Mouse (Mus musculus) stomach, postnatal 0 days (tissue): Measurements from ENCODE around the gene Olfr1425. TPM values are rescaled to one million over a fixed set of nuclear protein-coding genes. Genes with fewer than 3 reads are reported as not detected.
"Not testable (repeated sequence)": the region's sequence is repeated elsewhere in the genome, so short reads cannot be mapped to it uniquely, and the experiment has no call there.

Experiments used
- ATAC-seq: fragments of 200-750 bp; cut with Nextera tagmentation; 2 replicates; pipeline ENCODE4 v1.8.0; 2017; ENCODE audit not compliant: low FRiP score, low TSS enrichment
- DNase-seq: peaks from one replicate; pipeline ENCODE4 v3.0.0-alpha.2; 2016; ENCODE audit warnings: low spot score
- H3K27ac ChIP-seq: fragments of 300-500 bp; sonication (generic); replicated peaks from 2 replicates; pipeline ENCODE4 v1.5.1; 2014; ENCODE audit warnings: mild to moderate bottlenecking, control low read depth
- H3K27me3 ChIP-seq: fragments of 300-500 bp; sonication (generic); 2 replicates; pipeline ENCODE4 v1.6.1; 2014; ENCODE audit warnings: low read length; ENCODE audit not compliant: control insufficient read depth, insufficient read depth
- H3K36me3 ChIP-seq: fragments of 300-500 bp; sonication (generic); 2 replicates; pipeline ENCODE4 v1.6.1; 2014; ENCODE audit warnings: low read length, mixed read lengths; ENCODE audit not compliant: control insufficient read depth, insufficient read depth
- H3K4me1 ChIP-seq: fragments of 300-500 bp; sonication (generic); replicated peaks from 2 replicates; pipeline ENCODE4 v1.6.1; 2014; ENCODE audit warnings: antibody characterized with exemption; ENCODE audit not compliant: control insufficient read depth, insufficient read depth
- H3K4me2 ChIP-seq: fragments of 300-500 bp; sonication (generic); replicated peaks from 2 replicates; pipeline ENCODE4 v1.6.1; 2014; ENCODE audit warnings: low read depth, mild to moderate bottlenecking, control low read depth, moderate library complexity
- H3K4me3 ChIP-seq: fragments of 300-500 bp; sonication (generic); 2 replicates; pipeline ENCODE4 v1.5.1; 2014; ENCODE audit warnings: low read depth, low read length, control low read depth
- H3K9ac ChIP-seq: fragments of 300-500 bp; sonication (generic); 2 replicates; pipeline ENCODE4 v1.6.1; 2014; ENCODE audit warnings: mild to moderate bottlenecking, low read length, control low read depth, mixed read lengths
- H3K9me3 ChIP-seq: fragments of 300-500 bp; sonication (generic); 2 replicates; pipeline ENCODE4 v1.6.1; 2016; ENCODE audit warnings: low read length; ENCODE audit not compliant: control insufficient read depth
- CTCF ChIP-seq: IDR thresholded peaks from 2 replicates; pipeline ENCODE4 v1.5.1; 2016; ENCODE audit warnings: antibody characterized with exemption, low read depth, mild to moderate bottlenecking, moderate library complexity
- EP300 ChIP-seq: optimal IDR thresholded peaks from 2 replicates; pipeline ENCODE3; 2016; ENCODE audit warnings: antibody characterized with exemption
- WGBS: fragments of 180-500 bp; shearing (Covaris S2); extraction: QIAGEN DNeasy Blood & Tissue Kit; methylation state at CpG from one replicate; pipeline ENCODE4 v1.1.7; 2014; 5-methylcytosine and 5-hydroxymethylcytosine counted together
- polyA plus RNA-seq: library from polyadenylated mRNA; unstranded; fragments of >200 nt; fragmentation: Nextera tagmentation; extraction: Ambion mirVana; gene quantifications from 2 replicates; pipeline ENCODE4 v1.2.1, GENCODE M21; 2015

Gene Olfr1425
- not detected in 2 replicates for polyA plus RNA-seq

DNA sequence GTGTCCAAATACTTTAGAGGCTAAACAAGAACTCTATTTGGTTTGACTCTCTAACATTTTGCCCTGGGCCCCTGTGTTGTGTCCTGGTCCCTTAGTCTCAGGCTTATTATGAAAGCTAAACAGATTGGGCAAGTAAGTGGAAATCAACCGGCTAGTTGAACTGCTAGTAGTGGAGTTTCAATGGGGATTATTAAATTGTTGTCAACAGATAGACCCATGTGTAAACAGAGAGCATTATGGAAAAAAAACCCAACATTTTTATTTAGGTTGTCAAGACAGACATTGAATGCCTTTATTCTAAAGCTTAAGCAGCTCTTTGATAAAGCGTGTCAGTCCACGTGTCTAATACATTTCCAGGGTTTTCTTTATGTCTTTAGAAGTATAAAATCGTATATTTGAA is at the start of gene Olfr1425:
Gene Olfr1425 (minus strand): TSS at position 101 of the 400 bp plus-strand sequence.
- not testable (repeated sequence) for H3K4me3 ChIP-seq, H3K27ac ChIP-seq, H3K9me3 ChIP-seq, H3K36me3 ChIP-seq, H3K27me3 ChIP-seq, H3K4me2 ChIP-seq, DNase-seq, ATAC-seq, H3K4me1 ChIP-seq, H3K9ac ChIP-seq
- 75% methylated on average over 4 of the region's 4 CpGs for WGBS

DNA sequence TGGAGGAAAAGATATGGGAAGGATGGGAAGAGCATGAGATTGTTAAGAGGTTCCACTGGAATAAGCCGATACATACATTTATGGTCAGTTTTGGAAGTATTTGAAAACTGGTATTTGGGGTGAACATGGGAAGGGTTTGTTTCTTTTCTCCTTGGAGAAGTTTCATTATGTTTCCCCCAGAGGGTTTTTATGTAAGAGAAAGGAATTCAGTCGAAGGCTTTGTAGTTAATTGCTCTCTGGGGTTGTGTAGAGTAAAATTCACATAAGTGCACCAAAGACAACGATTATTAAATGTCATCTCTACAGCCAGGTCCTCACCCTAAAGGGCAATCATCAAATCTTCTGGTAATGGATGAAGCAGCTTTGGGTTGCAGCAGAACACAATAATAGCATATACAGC is 45.6 kb upstream of the Olfr1425 start, which contains the start of gene Olfr76:
Gene Olfr76 (minus strand): TSS at position 101 of the 400 bp plus-strand sequence.
- Histone ChIP-seq H3K4me2 (no peak within 1 kb of the TSS), H3K36me3 (no peaks in the 10 kb centered on the region), H3K4me1 (no peaks in the 10 kb centered on the region), H3K4me3 (no peak within 1 kb of the TSS), H3K9ac (no peak within 1 kb of the TSS), H3K9me3 (no peaks in the 10 kb centered on the region), H3K27me3 (no peaks in the 10 kb centered on the region), H3K27ac (no peak within 1 kb of the TSS)
- DNase-seq: no peak
- ATAC-seq: no peak
- WGBS: 74% methylated on average over 3 of the region's 3 CpGs
- TF ChIP-seq CTCF (no peak), EP300 (no peak)

DNA sequence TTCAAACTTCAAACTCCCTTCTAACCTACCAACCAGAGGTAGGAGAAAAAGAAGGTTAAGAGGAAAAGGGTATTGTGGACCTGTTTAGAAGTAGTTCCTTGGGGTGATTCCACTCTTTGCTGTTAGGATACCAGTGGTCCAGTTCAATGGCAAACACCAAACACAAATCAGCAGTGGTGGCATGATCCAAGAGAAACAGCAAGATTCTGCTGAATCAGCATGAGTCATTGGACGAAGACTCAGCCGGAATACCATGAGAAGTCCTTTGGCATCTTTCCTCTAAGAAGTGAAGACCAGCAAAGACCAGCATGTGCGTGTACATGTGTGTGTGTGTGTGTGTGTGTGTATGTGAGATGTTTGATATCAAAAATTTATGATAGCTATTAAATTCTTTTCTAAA is 38.9 kb upstream of the Olfr1425 start:
- Histone ChIP-seq H3K27ac (no peak overlapping the region), H3K27me3 (no peaks in the 10 kb centered on the region), H3K4me2 (no peak overlapping the region), H3K4me1 (no peaks in the 10 kb centered on the region), H3K36me3 (no peaks in the 10 kb centered on the region), H3K9me3 (no peaks in the 10 kb centered on the region), H3K4me3 (no peak overlapping the region), H3K9ac (no peak overlapping the region)
- no peak for ATAC-seq
- no peak for DNase-seq
- TF ChIP-seq CTCF (no peak), EP300 (no peak)
- 89% methylated on average over 3 of the region's 3 CpGs for WGBS

DNA sequence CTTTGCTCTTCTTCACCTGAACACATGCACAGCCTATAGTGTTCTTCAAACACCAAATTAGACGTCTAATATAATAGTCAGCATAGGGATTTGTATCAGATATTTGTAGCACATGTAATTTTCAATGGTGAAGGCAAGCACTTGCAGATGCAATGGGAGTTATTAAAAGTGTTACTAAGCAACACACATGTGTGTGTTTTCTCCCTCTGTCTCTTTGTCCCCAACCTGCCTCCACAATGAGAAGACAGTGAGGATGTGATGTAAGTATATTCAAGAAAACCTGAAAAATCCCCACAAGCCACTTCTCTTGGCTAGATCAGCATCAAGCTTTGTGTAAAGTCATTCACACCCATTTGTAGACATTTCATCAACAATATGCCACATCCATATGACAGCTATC is 38.3 kb upstream of the Olfr1425 start, which contains the start of gene Olfr1428:
Gene Olfr1428 (minus strand): TSS at position 101 of the 400 bp plus-strand sequence.
- H3K9me3 ChIP-seq: no peaks in the 10 kb centered on the region
- WGBS: 79% methylated on average over 1 of the region's 1 CpGs
- H3K4me3 ChIP-seq: no peak within 1 kb of the TSS
- H3K4me2 ChIP-seq: no peak within 1 kb of the TSS
- no peaks in the 10 kb centered on the region for H3K27me3 ChIP-seq
- ATAC-seq (no peak), DNase-seq (no peak)
- no peaks in the 10 kb centered on the region for H3K36me3 ChIP-seq
- no peak within 1 kb of the TSS for H3K9ac ChIP-seq
- no peaks in the 10 kb centered on the region for H3K4me1 ChIP-seq
- no peak for TF ChIP-seq CTCF
- no peak for TF ChIP-seq EP300
- H3K27ac ChIP-seq: no peak within 1 kb of the TSS

DNA sequence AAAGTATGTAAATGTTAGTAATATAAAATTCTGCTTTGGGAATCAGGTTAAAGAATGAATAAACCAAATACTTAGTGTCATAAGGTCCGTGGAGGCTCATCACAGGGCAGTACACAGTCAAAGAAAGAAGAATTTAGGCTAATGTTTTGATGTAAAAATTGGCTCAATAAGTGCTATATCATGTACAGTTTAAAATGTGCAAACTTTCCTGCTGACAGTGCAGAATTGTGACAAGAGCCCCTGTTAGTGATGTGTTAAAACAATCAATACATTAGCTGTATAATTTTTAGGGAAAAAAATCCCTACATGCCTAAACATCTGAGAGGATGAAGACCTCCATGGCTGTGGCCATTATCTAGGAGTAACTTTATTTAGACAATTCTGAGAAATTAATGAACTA is 36.3 kb upstream of the Olfr1425 start:
- Histone ChIP-seq H3K4me1 (no peaks in the 10 kb centered on the region), H3K36me3 (no peaks in the 10 kb centered on the region), H3K9ac (no peak overlapping the region), H3K4me2 (no peak overlapping the region), H3K27ac (no peak overlapping the region), H3K9me3 (no peaks in the 10 kb centered on the region), H3K4me3 (no peak overlapping the region), H3K27me3 (no peaks in the 10 kb centered on the region)
- DNase-seq: no peak
- TF ChIP-seq EP300: no peak
- TF ChIP-seq CTCF: no peak
- WGBS: 28% methylated on average over 1 of the region's 1 CpGs
- ATAC-seq: no peak

DNA sequence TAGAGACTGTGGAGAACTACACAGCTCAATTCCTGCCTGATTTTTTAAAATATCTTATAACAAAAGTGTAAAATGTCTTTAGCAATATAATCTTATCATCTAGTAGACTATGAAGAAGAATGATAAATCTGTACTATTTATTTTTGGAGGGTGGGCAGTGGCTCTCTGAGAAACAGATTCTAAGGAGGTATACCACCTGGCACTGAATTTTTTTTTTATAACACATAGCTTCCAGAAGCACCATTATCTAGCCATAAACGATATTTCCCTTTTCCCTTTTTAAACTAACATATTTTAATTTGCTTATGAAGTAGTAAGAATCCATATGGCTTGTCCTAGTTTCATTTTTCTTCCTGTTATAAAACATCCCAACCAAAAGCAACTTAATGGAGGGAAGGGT is 27.0 kb upstream of the Olfr1425 start:
- Histone ChIP-seq H3K9me3 (no peaks in the 10 kb centered on the region), H3K4me3 (no peak overlapping the region), H3K36me3 (no peaks in the 10 kb centered on the region), H3K9ac (no peak overlapping the region), H3K4me1 (no peaks in the 10 kb centered on the region), H3K4me2 (no peak overlapping the region), H3K27ac (no peak overlapping the region), H3K27me3 (no peaks in the 10 kb centered on the region)
- no peak for DNase-seq
- no peak for TF ChIP-seq CTCF
- no peak for TF ChIP-seq EP300
- no peak for ATAC-seq
- 67% methylated on average over 1 of the region's 1 CpGs for WGBS
